Mouse (Mus musculus): ENCODE data around the gene Zfp503. TPM values are rescaled to one million over a fixed set of nuclear protein-coding genes. Genes with fewer than 3 reads are reported as not detected.
A peak's percentile ranks its signal among the peaks of the same experiment; 100 is the strongest.

Zfp503 gene
- total and polyA plus RNA-seq, 3 experiments, result not detected

GRCm38 (mm10) chr14:22023533-22023932 is 34.1 kb upstream of the Zfp503 start:
- in situ Hi-C loops (cut with MboI; ENCODE audit: low pct_ligation_motif_present, low pct_unique_long_range_greater_than_20kb, low sequenced_read_pairs), result no loop called here
- dilution Hi-C loops (cut with MboI; ENCODE audit: extremely low pct_ligation_motif_present, extremely low pct_unique_long_range_greater_than_20kb, low sequenced_read_pairs), result no loop called here
- Histone ChIP-seq H3K9ac (ENCODE audit: insufficient read depth, low read depth) (no peak overlapping the region), H3K27me3 (replicated peaks) (no peaks in the 10 kb centered on the region), H3K27ac (ENCODE audit: insufficient read depth, low read depth) (no peak overlapping the region), H3K36me3 (replicated peaks in 1 of 2; ENCODE audit: control insufficient read depth in 1 of 2, insufficient read depth in 1 of 2, low read length in 1 of 2) (peaks cover 0 to 11% of the 10 kb centered on the region in 2 experiments), H3K79me2 (replicated peaks; ENCODE audit: control insufficient read depth, extremely low read depth, insufficient read depth, poor library complexity, severe bottlenecking) (no peaks in the 10 kb centered on the region), H3K4me3 (replicated peaks in 1 of 3; ENCODE audit: low read depth in 2 of 3, low read length in 2 of 3, poor library complexity in 1 of 3) (no peak overlapping the region), H3K9me3 (replicated peaks; ENCODE audit: low read length) (no peaks in the 10 kb centered on the region), H3K4me1 (ENCODE audit: control insufficient read depth in 1 of 2, insufficient read depth in 2 of 2) (peaks cover 0 to 22% of the 10 kb centered on the region in 2 experiments; a peak in 2 of 4 replicates), H3K4me2 (ENCODE audit: insufficient read depth, low read depth, poor library complexity, severe bottlenecking) (no peak overlapping the region)
- TF ChIP-seq MXI1 (IDR thresholded peaks at IDR 0.05; ENCODE audit: low read depth, low read length), result no peak
- TF ChIP-seq ZKSCAN1 (IDR thresholded peaks at IDR 0.05; ENCODE audit: borderline replicate concordance, low read depth, low read length), result no peak
- TF ChIP-seq BHLHE40 (IDR thresholded peaks at IDR 0.05; ENCODE audit: low read depth, low read length), result no peak
- no peak for TF ChIP-seq EP300 (IDR thresholded peaks at IDR 0.05; ENCODE audit: low read length)
- no peak for TF ChIP-seq CTCF (conservative IDR thresholded peaks at IDR 0.05 in 1 of 2, IDR thresholded peaks at IDR 0.05 in 1 of 2; ENCODE audit: low read depth in 2 of 2, low read length in 2 of 2)
- TF ChIP-seq IRF4 (IDR thresholded peaks at IDR 0.05; ENCODE audit: low read depth, low read length), result no peak
- no peak for TF ChIP-seq KAT2A (IDR thresholded peaks at IDR 0.05; ENCODE audit: insufficient replicate concordance, low read length)
- TF ChIP-seq SMC3 (IDR thresholded peaks at IDR 0.05; ENCODE audit: low read depth, low read length), result no peak
- TF ChIP-seq MEF2A (IDR thresholded peaks at IDR 0.05; ENCODE audit: borderline replicate concordance, low read depth, low read length), result no peak
- TF ChIP-seq NRF1 (IDR thresholded peaks at IDR 0.05; ENCODE audit: low read depth, low read length), result no peak
- no peak for TF ChIP-seq CHD1 (IDR thresholded peaks at IDR 0.05; ENCODE audit: low read depth, low read length)
- TF ChIP-seq TBP (conservative IDR thresholded peaks at IDR 0.05; ENCODE audit: low read depth, low read length), result no peak
- no peak for TF ChIP-seq POLR2AphosphoS2 (IDR thresholded peaks at IDR 0.05; ENCODE audit: low read depth, low read length)
- TF ChIP-seq RAD21 (IDR thresholded peaks at IDR 0.05; ENCODE audit: low read depth, low read length), result no peak
- no peak for TF ChIP-seq E2F4 (IDR thresholded peaks at IDR 0.05; ENCODE audit: insufficient replicate concordance, low read depth, low read length)
- no peak for TF ChIP-seq ZC3H11A (IDR thresholded peaks at IDR 0.05; ENCODE audit: low read depth, low read length)
- no peak for TF ChIP-seq PAX5 (IDR thresholded peaks at IDR 0.05; ENCODE audit: low read length)
- TF ChIP-seq ETS1 (conservative IDR thresholded peaks at IDR 0.05; ENCODE audit: low read depth, low read length), result no peak
- TF ChIP-seq JUN (IDR thresholded peaks at IDR 0.05; ENCODE audit: insufficient read depth, low read depth, low read length), result no peak
- DNase-seq (ENCODE audit: extremely low read depth), result no peak

- H3K4me2 ChIP-seq (ENCODE audit: insufficient read depth, low read depth, poor library complexity, severe bottlenecking), result no peak overlapping the region
These were observed 31.5 kb upstream of the Zfp503 start for GRCm38 (mm10) chr14:22020885-22021284.

More at GRCm38 (mm10) chr14:22020885-22021284, 31.5 kb upstream of the Zfp503 start:
- no peak for TF ChIP-seq POLR2AphosphoS2 (IDR thresholded peaks at IDR 0.05; ENCODE audit: low read depth, low read length)
- TF ChIP-seq MAFK (IDR thresholded peaks at IDR 0.05; ENCODE audit: insufficient replicate concordance, low read length), result no peak
- TF ChIP-seq CTCF (conservative IDR thresholded peaks at IDR 0.05 in 1 of 2, IDR thresholded peaks at IDR 0.05 in 1 of 2; ENCODE audit: low read depth in 2 of 2, low read length in 2 of 2), result peak in 1 of 2 experiments; percentile 39; a peak in 2 of 4 replicates
- TF ChIP-seq GABPA (IDR thresholded peaks at IDR 0.05; ENCODE audit: insufficient replicate concordance, low read depth, low read length), result no peak
- TF ChIP-seq MAZ (IDR thresholded peaks at IDR 0.05; ENCODE audit: low read depth, low read length), result no peak
- no peak for TF ChIP-seq MEF2A (IDR thresholded peaks at IDR 0.05; ENCODE audit: borderline replicate concordance, low read depth, low read length)
- in situ Hi-C loops (cut with MboI; ENCODE audit: low pct_ligation_motif_present, low pct_unique_long_range_greater_than_20kb, low sequenced_read_pairs), result no loop called here
- H3K79me2 ChIP-seq (replicated peaks; ENCODE audit: control insufficient read depth, extremely low read depth, insufficient read depth, poor library complexity, severe bottlenecking), result no peaks in the 10 kb centered on the region
- H3K36me3 ChIP-seq (replicated peaks in 1 of 2; ENCODE audit: control insufficient read depth in 1 of 2, insufficient read depth in 1 of 2, low read length in 1 of 2), result no peaks in the 10 kb centered on the region
- no peak overlapping the region for H3K27ac ChIP-seq (ENCODE audit: insufficient read depth, low read depth)
- no peaks in the 10 kb centered on the region for H3K9me3 ChIP-seq (replicated peaks; ENCODE audit: low read length)
- no peak overlapping the region for H3K4me3 ChIP-seq (replicated peaks in 1 of 3; ENCODE audit: low read depth in 2 of 3, low read length in 2 of 3, poor library complexity in 1 of 3)
- no peak overlapping the region for H3K9ac ChIP-seq (ENCODE audit: insufficient read depth, low read depth)
- peaks cover 1% of the 10 kb centered on the region for H3K27me3 ChIP-seq (replicated peaks)
- dilution Hi-C loops (cut with MboI; ENCODE audit: extremely low pct_ligation_motif_present, extremely low pct_unique_long_range_greater_than_20kb, low sequenced_read_pairs), result no loop called here
- H3K4me1 ChIP-seq (ENCODE audit: control insufficient read depth in 1 of 2, insufficient read depth in 2 of 2), result peaks cover 0 to 22% of the 10 kb centered on the region in 2 experiments; a peak in 3 of 4 replicates
- peak; percentile 53 for DNase-seq (ENCODE audit: extremely low read depth)
